9 mouse cellular contexts compared by ENCODE assay signal in genomic region chr3:5750506-5750905, GRCm38 (mm10). TPM values are rescaled to one million over a fixed set of nuclear protein-coding genes. Genes with fewer than 3 reads are reported as not detected.
DNase-seq lines count a peak whose midpoint lies in the region; ATAC-seq lines count a peak whose summit lies in the region.
"Not testable (repeated sequence)": the region's sequence is repeated elsewhere in the genome, so short reads cannot be mapped to it uniquely, and the experiment has no call there.
"Had no signal": no experiment of that assay in that cellular context is flagged by ENCODE, and none has a peak within 500 bp of the region (broad histone marks: within the 10 kb centered on the region; RNA-seq: fewer than 3 reads in every experiment).

Gm8797 (plus strand) TSS chr3:5750806.

- H3K4me3 ChIP-seq in heart, embryonic 12.5 days; limb, embryonic 15.5 days; midbrain, embryonic 14.5 days (replicated peaks; ENCODE audit: low read depth, low read length); stomach, embryonic 16.5 days (replicated peaks; ENCODE audit: low read length): not testable (repeated sequence)

- not testable (repeated sequence) for H3K9me3 ChIP-seq in heart, embryonic 12.5 days (replicated peaks); limb, embryonic 15.5 days; midbrain, embryonic 14.5 days (ENCODE audit: control insufficient read depth, low read length); stomach, embryonic 16.5 days (replicated peaks; ENCODE audit: control insufficient read depth, low read length)

- not testable (repeated sequence) for H3K4me1 ChIP-seq in heart, embryonic 12.5 days (replicated peaks); limb, embryonic 15.5 days; midbrain, embryonic 14.5 days (ENCODE audit: control insufficient read depth, insufficient read depth, low read length); stomach, embryonic 16.5 days (ENCODE audit: control insufficient read depth, insufficient read depth, low read length)

- 86% methylated on average over 9 of the region's 9 CpGs for WGBS in heart, embryonic 12.5 days
- WGBS in limb, embryonic 15.5 days: 95% methylated on average over 9 of the region's 9 CpGs
- WGBS in midbrain, embryonic 14.5 days: 93% methylated on average over 9 of the region's 9 CpGs
- WGBS in stomach, embryonic 16.5 days: 93% methylated on average over 9 of the region's 9 CpGs

- not testable (repeated sequence) for H3K27ac ChIP-seq in heart, embryonic 12.5 days (ENCODE audit: poor library complexity, severe bottlenecking); limb, embryonic 15.5 days; midbrain, embryonic 14.5 days (replicated peaks; ENCODE audit: low read depth, low read length); stomach, embryonic 16.5 days (ENCODE audit: low read length)

- not testable (repeated sequence) for H3K9ac ChIP-seq in heart, embryonic 12.5 days; limb, embryonic 15.5 days; midbrain, embryonic 14.5 days (replicated peaks; ENCODE audit: low read length); stomach, embryonic 16.5 days (ENCODE audit: low read length)

- H3K4me2 ChIP-seq in heart, embryonic 12.5 days; limb, embryonic 15.5 days; midbrain, embryonic 14.5 days (ENCODE audit: low read length); stomach, embryonic 16.5 days (ENCODE audit: low read depth, low read length): not testable (repeated sequence)

- not testable (repeated sequence) for ATAC-seq in erythroblast, adult 5-6 weeks (replicated peaks; ENCODE audit: low FRiP score, poor library complexity, severe bottlenecking); heart, embryonic 12.5 days (ENCODE audit: insufficient number of reproducible peaks, low FRiP score); inflammation-experienced regulatory T-cells, adult 6 months; limb, embryonic 15.5 days (ENCODE audit: insufficient number of reproducible peaks, low FRiP score, low TSS enrichment, low read depth); midbrain, embryonic 14.5 days (ENCODE audit: low FRiP score, low TSS enrichment); stomach, embryonic 16.5 days (ENCODE audit: insufficient read depth, low FRiP score)

- H3K36me3 ChIP-seq in heart, embryonic 12.5 days; limb, embryonic 15.5 days; midbrain, embryonic 14.5 days (ENCODE audit: control insufficient read depth, insufficient read depth, low read length); stomach, embryonic 16.5 days (ENCODE audit: control insufficient read depth, insufficient read depth, low read length): not testable (repeated sequence)

- not testable (repeated sequence) for H3K27me3 ChIP-seq in heart, embryonic 12.5 days (replicated peaks); limb, embryonic 15.5 days; midbrain, embryonic 14.5 days (ENCODE audit: control insufficient read depth, insufficient read depth, low read length); stomach, embryonic 16.5 days (ENCODE audit: control insufficient read depth, insufficient read depth, low read length)

- DNase-seq in adrenal gland, postnatal 4 days (ENCODE audit: low spot score in 2 of 2); layer of hippocampus, postnatal 36 days; midbrain, embryonic 14.5 days: not testable (repeated sequence)

RNA-seq across cellular contexts. Expression of gene Gm8797, which starts in this region (rescaled TPM):
- total RNA-seq in adrenal gland, postnatal 4 days (2021): 10 to 100 TPM; 14.4 to 19.4 TPM
- 13.2 and 15.0 TPM in 2 replicates for total RNA-seq in erythroblast, adult 5-6 weeks (2015; ENCODE audit: low replicate concordance)
- total RNA-seq in erythroblast, adult 5-6 weeks (2017; ENCODE audit: low replicate concordance): 9.8 and 15.3 TPM in 2 replicates
- polyA plus RNA-seq in heart, embryonic 12.5 days (2016; fragmentation: Nextera tagmentation; extraction: Ambion mirVana): 15.3 and 15.4 TPM in 2 replicates
- 100 to 1,000 TPM in 1 of 3 experiments, 10 to 100 TPM in 2; 56.3 to 443 (median 57.3) TPM for polyA plus RNA-seq in inflammation-experienced regulatory T-cells, adult 6 months (2017; shearing (Covaris generic))
- total RNA-seq in layer of hippocampus, postnatal 36 days (2021): 10 to 100 TPM; 20.0 to 21.0 TPM
- polyA plus RNA-seq in limb, embryonic 15.5 days (2015; fragmentation: Nextera tagmentation; extraction: Ambion mirVana): 10.6 and 17.2 TPM in 2 replicates
- 24.3 and 27.5 TPM in 2 replicates for polyA plus RNA-seq in midbrain, embryonic 14.5 days (2014; fragmentation: Nextera tagmentation; extraction: Ambion mirVana)
- 11.2 and 12.8 TPM in 2 replicates for polyA plus RNA-seq in stomach, embryonic 16.5 days (2015; fragmentation: Nextera tagmentation; extraction: Ambion mirVana)
- total RNA-seq: midbrain, postnatal 0 days had no signal
